Mouse (Mus musculus): ENCODE measurements at regions not wholly inside any gene's neighbourhood (a gene's known extent, or its start where the extent isn't known, plus 50 kb on each side); places are given as distances from the start of the nearest gene placed in this dataset.
A peak's percentile ranks its signal among the peaks of the same experiment; 100 is the strongest.

GRCm38 (mm10) chr17:49215281-49215680 lies 212.9 kb upstream of the Mocs1 start:
- DNase-seq (ENCODE audit: low spot score): no peak

- DNase-seq (ENCODE audit: low spot score): no peak
These were observed 208.5 kb upstream of the Mocs1 start for GRCm38 (mm10) chr17:49219512-49220197.

GRCm38 (mm10) chr17:49223212-49223611 lies 204.9 kb upstream of the Mocs1 start:
- no peak for DNase-seq (ENCODE audit: low spot score)

DNA sequence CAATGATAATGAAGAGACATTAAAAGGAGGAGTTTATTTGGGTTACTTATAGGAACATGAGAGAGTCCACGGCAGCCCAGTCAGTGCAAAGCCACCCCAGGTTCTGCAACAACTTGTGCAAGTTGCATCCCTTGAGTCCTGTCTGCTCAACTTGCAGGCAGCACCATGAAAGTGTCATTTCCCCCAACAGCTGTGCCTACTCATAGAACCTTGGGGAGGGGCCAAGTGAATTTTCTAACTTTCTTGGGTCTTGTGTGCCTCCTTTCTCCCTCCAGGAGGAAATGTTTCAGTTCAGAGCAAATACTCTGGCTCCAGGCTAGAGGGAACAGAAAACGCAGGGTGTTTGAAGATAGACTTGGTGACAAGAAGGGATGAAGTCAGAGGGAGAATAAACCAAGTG lies 204.5 kb upstream of the Mocs1 start:
- no peak for DNase-seq (ENCODE audit: low spot score)

- no peak for DNase-seq (ENCODE audit: low spot score)
These were observed 202.7 kb upstream of the Mocs1 start for GRCm38 (mm10) chr17:49225255-49226015.

GRCm38 (mm10) chr17:49226016-49226400 lies 202.2 kb upstream of the Mocs1 start:
- DNase-seq (ENCODE audit: low spot score): no peak

DNA sequence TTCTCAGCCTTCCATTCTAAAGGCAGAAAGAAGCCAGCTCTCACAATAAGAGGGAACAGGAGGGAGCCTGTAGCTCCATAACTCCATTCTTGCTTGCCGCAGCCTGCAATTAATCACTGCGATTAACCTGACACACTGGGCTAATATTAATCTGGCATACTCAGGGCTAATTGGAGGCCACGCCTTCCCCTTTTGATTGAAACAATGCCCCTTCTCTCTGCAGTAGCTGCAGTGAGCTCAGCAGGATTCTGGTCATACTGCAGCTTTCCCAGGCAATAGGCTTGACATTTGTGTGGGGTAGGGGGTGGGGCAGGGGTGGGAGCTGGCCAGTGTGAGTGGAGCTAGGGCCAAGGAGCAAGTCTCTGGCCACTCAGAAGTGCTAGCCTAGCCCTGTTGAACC lies 196.9 kb upstream of the Mocs1 start:
- DNase-seq (ENCODE audit: low spot score): no peak

DNA sequence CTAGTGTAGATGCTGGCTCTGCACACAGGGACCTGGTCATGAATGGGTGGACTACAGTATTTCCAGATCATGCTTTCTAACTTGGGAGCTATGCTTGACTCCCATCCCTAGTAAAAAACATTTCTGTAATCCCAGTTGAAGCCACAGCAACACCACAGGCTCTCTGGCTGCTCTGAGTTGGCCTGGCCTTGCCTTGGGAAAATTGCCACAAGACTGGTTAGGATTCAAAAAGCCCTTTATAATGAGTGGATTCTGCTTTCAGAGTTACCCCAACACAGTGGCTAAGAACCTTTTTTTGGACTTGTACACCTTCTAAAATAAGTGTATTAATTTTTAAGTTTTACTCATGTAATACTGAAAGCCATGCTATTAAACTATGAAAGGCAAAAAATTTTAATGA lies 188.1 kb upstream of the Mocs1 start:
- DNase-seq (ENCODE audit: low spot score): no peak

- DNase-seq (ENCODE audit: low spot score): no peak
These were observed 184.7 kb upstream of the Mocs1 start for GRCm38 (mm10) chr17:49243419-49243818.

- DNase-seq (ENCODE audit: low spot score): no peak
These were observed 183.1 kb upstream of the Mocs1 start for GRCm38 (mm10) chr17:49245013-49245412.

DNA sequence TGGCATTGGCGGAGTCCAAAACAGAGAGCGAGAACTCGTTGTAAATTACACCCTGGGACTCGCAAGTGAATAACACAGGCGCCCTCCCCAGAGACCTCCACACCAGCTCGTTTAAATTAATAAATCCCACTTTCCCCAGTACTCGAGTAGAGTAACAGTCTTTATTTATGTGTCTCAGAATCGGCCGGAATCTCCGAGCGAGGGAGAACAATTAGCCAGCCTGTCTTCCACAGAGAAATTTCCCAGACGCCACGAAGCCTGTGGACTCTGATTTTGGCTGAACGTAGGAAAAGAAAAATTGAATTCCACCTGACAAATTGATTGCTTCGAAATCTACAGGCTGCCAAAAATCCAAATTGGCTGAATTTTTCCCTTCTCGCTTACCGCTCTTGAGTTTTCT lies 180.9 kb upstream of the Mocs1 start:
- no peak for DNase-seq (ENCODE audit: low spot score)

DNA sequence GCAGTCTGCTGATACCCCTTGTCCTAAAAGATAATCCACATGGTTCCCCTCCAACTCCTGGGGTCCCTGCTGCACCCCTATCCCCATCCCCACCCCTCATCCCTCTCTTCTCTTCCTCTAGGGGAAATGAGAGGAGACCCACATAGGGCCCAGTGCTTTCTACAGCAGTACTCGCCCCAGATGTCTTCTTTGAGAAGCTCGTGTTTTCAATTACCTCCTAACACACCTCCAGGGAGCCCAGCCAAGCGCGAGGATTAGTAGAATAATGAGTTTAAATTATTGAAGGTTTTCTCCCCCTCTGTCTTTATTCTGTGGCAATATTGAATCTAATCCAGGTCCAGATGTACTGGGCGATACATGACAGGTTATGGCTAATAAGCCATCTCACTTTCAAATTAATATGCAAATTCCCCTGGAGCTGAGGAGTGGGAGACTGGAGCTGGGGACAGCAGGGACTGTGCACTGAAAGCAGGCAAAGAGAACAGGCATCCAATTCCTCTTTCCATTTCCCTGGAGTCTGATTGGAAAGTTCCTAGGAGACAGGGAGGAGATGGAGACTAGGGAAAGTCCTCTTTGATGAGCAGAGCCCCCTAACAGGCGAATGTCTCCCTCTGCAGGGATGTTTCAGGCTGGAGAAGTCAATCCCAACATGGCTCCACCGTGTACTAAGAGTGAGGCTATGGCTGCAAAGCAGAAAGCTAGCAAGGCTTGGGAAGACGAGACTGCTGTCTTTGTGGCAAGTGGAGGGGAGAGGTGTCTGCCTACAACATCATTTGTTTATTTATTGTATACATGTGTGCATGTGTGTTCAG lies 177.2 kb upstream of the Mocs1 start:
- no peak for DNase-seq (ENCODE audit: low spot score)

DNA sequence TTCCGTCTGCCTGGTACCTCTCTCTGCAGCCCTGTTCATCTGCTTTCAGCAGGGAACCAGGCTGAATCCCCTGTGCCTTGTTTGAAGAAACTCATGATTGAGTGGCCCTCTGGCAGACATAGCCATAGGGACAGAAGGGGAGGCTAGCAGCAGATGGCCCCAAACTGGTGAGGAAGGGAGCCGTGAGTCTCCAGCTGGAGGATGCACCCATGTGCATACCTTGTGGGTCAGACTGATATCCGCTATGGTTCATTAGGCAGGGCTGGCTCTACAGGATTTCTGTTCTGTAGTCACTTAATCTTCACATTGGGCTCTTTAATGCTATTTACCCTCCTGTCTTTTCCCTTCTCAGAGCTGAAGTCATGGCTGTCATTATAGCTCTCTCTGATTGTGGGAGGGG lies 175.9 kb upstream of the Mocs1 start:
- no peak for DNase-seq (ENCODE audit: low spot score)

DNA sequence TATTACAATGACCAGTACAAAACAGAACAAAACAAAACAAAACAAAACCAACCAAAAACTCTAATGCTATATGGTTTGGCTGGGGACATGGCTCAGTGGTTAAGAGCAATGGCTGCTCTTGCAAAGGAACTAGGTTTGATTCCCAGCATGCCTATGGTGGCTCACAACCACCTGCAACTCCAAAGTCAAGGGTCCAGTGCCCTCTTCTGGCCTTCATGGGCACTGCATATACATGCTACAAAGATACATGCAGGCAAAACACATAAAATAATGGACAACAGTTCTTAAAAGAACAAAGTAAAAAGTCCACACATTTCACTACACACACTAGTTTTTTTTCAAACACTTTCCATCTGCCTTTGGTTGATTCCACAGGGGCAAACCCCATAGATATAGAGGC lies 169.7 kb upstream of the Mocs1 start:
- no peak for DNase-seq (ENCODE audit: low spot score)

GRCm38 (mm10) chr17:49262394-49262793 lies 165.8 kb upstream of the Mocs1 start:
- DNase-seq (ENCODE audit: low spot score): no peak

GRCm38 (mm10) chr17:49266343-49266742 lies 161.8 kb upstream of the Mocs1 start:
- peak; percentile 4 for DNase-seq (ENCODE audit: low spot score)

- DNase-seq (ENCODE audit: low spot score): no peak
These were observed 158.2 kb upstream of the Mocs1 start for GRCm38 (mm10) chr17:49269943-49270342.

DNA sequence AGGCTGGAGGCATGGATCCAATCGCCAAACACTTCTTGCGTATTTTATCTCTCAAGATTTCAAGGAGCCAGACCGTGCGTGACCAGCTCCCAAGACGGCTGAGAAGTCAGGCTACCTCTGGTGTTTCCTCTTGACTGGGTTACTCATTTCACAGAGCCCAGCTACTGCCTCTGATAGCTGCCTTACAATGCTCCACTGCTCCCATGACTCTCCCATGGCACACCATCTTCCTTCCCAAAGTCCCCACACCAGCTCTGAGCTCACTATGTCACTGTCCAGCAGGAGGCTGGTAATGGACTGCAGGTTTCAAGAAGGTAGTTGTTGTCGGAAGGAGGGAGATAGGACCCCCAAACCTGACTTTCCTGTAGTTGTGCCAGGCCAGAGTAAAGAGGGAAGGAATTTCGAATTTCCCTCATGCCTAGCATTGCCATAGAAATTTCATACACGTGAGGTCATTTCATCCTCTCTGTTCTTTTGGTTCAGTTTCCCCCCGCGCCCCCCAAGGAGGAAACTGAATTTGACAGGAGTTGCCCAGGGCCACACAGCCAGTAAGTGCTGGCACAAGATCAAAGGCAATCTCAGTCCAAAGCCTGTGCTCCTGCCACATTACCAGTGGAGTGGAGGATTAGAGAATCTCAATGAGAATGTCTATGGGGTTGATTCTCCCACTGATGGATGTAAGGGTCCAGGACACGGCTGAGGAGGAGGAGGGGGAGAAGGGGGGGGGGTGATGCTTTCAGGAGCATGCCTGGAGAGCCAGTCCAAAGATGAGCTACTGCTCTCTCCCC lies 155.3 kb upstream of the Mocs1 start:
- no peak for DNase-seq (ENCODE audit: low spot score)

DNA sequence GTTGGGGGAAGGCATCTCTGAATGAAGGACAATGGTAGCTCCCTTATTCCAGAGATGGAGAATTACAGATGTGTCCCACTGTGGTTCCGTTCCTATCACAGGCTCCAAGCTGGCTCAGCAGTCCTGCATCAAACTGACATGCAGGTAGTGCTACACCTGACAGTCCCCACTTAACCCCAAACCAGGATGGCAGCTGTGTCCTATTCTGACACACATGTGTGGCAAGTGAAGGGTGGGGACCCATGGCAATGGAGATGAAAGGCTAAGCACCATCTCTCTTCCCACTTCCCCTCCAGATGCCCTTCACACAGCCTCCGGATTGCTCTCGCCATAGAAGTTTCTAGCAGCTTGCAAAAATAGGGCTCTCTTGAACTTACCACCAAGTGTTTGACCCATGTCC lies 153.2 kb upstream of the Mocs1 start:
- no peak for DNase-seq (ENCODE audit: low spot score)

- DNase-seq (ENCODE audit: low spot score): no peak
These were observed 152.7 kb upstream of the Mocs1 start for GRCm38 (mm10) chr17:49275421-49275820.

DNA sequence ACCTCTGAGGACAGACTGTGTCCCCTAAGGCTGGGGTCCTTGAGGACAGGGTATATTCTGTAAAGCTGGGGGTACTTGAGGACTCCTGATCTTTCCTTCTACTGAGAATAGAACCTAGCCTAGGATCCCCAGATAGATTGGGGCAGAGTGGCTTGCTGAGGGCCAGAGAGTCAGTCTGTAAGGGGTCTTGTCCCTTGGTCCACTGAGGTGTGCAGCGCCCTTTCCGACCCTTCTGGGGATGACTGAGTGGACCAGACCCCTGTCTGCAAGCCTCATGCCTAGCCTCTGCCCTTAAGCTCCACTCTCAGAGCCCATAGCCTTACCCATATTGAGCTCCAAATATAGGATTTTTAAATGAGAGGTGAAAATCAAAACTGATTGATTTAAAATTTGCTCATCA lies 152.2 kb upstream of the Mocs1 start:
- no peak for DNase-seq (ENCODE audit: low spot score)

GRCm38 (mm10) chr17:49278541-49278940 lies 149.6 kb upstream of the Mocs1 start:
- DNase-seq (ENCODE audit: low spot score): no peak

All from thymus, postnatal 0 days (tissue).